Mouse (Mus musculus) A20 (cell line): ENCODE results near the gene S100a16.
A peak's percentile ranks its signal among the peaks of the same experiment; 100 is the strongest.

Source experiments
- DNase-seq: peaks from one replicate; pipeline ENCODE4 v3.0.0-alpha.2; 2011; ENCODE audit warnings: low read depth, low spot score

The S100a16 gene

DNA sequence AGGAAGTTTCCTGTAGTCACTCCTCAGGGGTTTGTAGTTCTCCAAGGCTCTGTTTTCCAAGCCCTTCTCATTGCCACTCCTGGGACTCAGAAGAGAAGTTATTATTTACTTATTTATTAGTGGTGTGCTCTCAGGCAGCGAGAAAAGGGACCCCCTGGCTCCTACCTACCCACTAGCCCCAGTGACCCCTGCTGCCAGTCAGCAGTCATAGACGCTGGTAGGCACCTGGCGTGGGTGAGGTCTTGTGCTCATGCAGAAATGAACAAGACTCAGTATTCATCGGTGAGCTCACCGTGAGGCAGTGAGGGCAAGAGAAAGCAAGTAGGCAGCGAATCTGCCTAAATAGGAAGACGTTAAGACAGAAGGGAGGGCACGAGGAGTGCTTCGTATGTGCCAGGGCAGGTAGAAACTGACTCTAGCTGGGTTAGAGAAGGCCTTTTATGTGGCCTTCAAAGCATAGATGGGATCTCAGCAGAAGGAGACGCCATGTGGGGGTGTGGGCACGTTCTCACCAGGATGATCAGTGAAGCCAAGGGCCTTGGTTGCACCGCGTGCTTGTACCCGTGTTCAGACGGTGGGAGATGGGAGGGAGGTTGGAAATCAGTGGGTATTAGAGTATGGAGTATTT is 49.1 kb downstream of the S100a16 start:
- DNase-seq: no peak

DNA sequence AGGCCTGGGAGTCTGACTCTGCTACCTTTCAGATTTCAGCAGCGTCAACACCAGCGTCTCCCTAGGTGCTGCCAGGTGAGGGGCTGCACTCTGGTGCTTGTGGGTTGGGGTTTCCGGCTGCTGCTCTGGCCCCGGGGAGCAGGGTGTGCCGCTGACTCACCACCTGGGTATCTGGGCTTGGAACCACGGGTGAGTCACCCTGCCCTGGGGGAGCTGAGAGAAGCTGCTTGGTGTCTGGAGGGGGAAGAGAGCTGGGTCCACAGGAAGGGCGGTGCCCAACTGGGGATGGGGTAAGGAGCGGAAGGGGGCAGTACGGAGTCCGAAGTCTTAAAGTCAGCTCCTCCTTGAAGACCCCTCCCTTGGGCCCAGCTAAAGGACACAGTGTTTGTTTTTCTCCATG is 49.9 kb downstream of the S100a16 start:
- DNase-seq: peak; percentile 22

GRCm38 (mm10) chr3:90587361-90588101 is 50.5 kb downstream of the S100a16 start:
- no peak for DNase-seq

DNA sequence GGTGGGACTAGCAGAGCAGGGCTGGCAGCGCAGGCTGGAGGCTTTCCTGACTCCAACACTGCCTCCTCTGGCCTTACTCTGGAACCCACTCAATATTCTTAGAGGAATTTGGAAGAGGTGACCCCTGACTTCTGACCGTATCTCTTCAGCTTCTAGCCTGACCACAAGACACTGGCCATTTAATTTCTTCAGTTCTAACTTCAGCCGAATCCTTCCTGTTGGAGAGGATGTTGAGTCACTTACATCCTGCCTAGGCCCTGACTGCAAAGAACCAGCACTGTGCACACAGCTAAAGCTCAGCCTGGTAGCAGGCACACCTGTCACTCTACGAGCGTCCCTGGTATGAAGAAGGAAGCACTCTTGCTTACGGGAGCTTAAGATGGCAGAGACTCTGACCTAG is 52.3 kb downstream of the S100a16 start:
- no peak for DNase-seq

DNA sequence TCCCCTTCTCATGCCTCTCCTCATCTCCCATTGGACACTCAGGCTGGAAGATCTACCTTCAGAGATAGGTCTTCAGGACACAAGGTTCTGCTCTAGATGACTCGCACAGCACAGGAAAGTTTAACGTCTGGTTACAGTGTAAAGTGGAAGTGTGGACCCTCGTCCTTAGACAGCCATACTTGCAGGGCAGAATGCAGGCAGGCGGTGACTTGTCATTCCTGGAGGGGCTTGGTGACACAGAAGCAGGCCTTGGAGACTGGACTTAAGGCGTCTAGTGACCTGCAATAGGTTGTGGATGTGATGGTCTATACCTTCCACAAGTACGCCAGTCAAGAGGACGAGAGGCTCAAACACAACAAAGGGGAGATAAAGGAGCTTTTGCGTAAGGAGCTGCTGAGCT is 52.9 kb downstream of the S100a16 start, which contains the start of gene S100a2:
Gene S100a2 (plus strand): TSS at position 301 of the 400 bp plus-strand sequence.
- DNase-seq: no peak
